Mouse (Mus musculus) heart, embryonic 16.5 days (tissue): ENCODE measurements at regions not wholly inside any gene's neighbourhood (a gene's known extent, or its start where the extent isn't known, plus 50 kb on each side); places are given as distances from the start of the nearest gene placed in this dataset.

Experiments
- ATAC-seq: fragments of 200-750 bp; cut with Nextera tagmentation; replicated peaks from 2 replicates; pipeline ENCODE4 v1.8.0; 2017; ENCODE audit warnings: moderate number of reproducible peaks; ENCODE audit not compliant: insufficient read depth, low FRiP score; ENCODE audit errors: extremely low read depth
- H3K27ac ChIP-seq: fragments of 300-500 bp; sonication (generic); 2 replicates; pipeline ENCODE4 v1.5.1; 2014; ENCODE audit warnings: mild to moderate bottlenecking, low read length, control low read depth, moderate library complexity
- H3K27me3 ChIP-seq: fragments of 300-500 bp; sonication (generic); 2 replicates; pipeline ENCODE4 v1.6.1; 2014; ENCODE audit warnings: low read length, mixed read lengths; ENCODE audit not compliant: control insufficient read depth, insufficient read depth
- H3K36me3 ChIP-seq: fragments of 300-500 bp; sonication (generic); 2 replicates; pipeline ENCODE4 v1.6.1; 2014; ENCODE audit not compliant: control insufficient read depth, insufficient read depth
- H3K4me1 ChIP-seq: fragments of 300-500 bp; sonication (generic); 2 replicates; pipeline ENCODE4 v1.6.1; 2014; ENCODE audit warnings: low read length, mixed read lengths; ENCODE audit not compliant: control insufficient read depth, insufficient read depth
- H3K4me2 ChIP-seq: fragments of 300-500 bp; sonication (generic); 2 replicates; pipeline ENCODE4 v1.6.1; 2014; ENCODE audit warnings: low read depth, mild to moderate bottlenecking, control low read depth, low read length
- H3K4me3 ChIP-seq: fragments of 300-500 bp; sonication (generic); 2 replicates; pipeline ENCODE4 v1.5.1; 2014; ENCODE audit warnings: mild to moderate bottlenecking, control low read depth, low read length
- H3K9ac ChIP-seq: fragments of 300-500 bp; sonication (generic); 2 replicates; pipeline ENCODE4 v1.6.1; 2014; ENCODE audit warnings: low read length, control low read depth
- H3K9me3 ChIP-seq: fragments of 300-500 bp; sonication (generic); replicated peaks from 2 replicates; pipeline ENCODE4 v1.6.1; 2016; ENCODE audit warnings: low read length; ENCODE audit not compliant: control insufficient read depth
- WGBS: fragments of 180-500 bp; shearing (Covaris S2); extraction: QIAGEN DNeasy Blood & Tissue Kit; methylation state at CpG from one replicate; pipeline ENCODE4 v1.1.7; 2014; 5-methylcytosine and 5-hydroxymethylcytosine counted together

GRCm38 (mm10) chr9:91796976-91797375 is 395.8 kb upstream of the Plscr5 start:
- Histone ChIP-seq H3K9me3 (no peaks in the 10 kb centered on the region), H3K27me3 (no peaks in the 10 kb centered on the region), H3K27ac (no peak overlapping the region), H3K4me1 (no peaks in the 10 kb centered on the region), H3K4me2 (no peak overlapping the region), H3K36me3 (no peaks in the 10 kb centered on the region), H3K4me3 (no peak overlapping the region), H3K9ac (no peak overlapping the region)
- WGBS, result 70% methylated on average over 4 of the region's 4 CpGs
- ATAC-seq, result no peak

GRCm38 (mm10) chr9:91752935-91753334 is 387.3 kb upstream of the Zic1 start:
- no peak overlapping the region for H3K9ac ChIP-seq
- no peaks in the 10 kb centered on the region for H3K4me1 ChIP-seq
- H3K27ac ChIP-seq, result no peak overlapping the region
- H3K4me2 ChIP-seq, result no peak overlapping the region
- H3K36me3 ChIP-seq, result no peaks in the 10 kb centered on the region
- WGBS, result 45% methylated on average over 1 of the region's 1 CpGs
- no peak overlapping the region for H3K4me3 ChIP-seq
- no peak for ATAC-seq
- H3K27me3 ChIP-seq, result no peaks in the 10 kb centered on the region
- H3K9me3 ChIP-seq, result no peaks in the 10 kb centered on the region

- H3K9me3 ChIP-seq, result no peaks in the 10 kb centered on the region
- ATAC-seq, result no peak
- 72% methylated on average over 5 of the region's 5 CpGs for WGBS
Observed at GRCm38 (mm10) chr9:91711106-91711505, 345.5 kb upstream of the Zic1 start.

GRCm38 (mm10) chr9:91680859-91681258 is 315.2 kb upstream of the Zic1 start:
- H3K4me2 ChIP-seq, result no peak overlapping the region
- H3K27ac ChIP-seq, result no peak overlapping the region
- no peaks in the 10 kb centered on the region for H3K27me3 ChIP-seq
- H3K9me3 ChIP-seq, result no peaks in the 10 kb centered on the region
- H3K9ac ChIP-seq, result no peak overlapping the region
- H3K4me1 ChIP-seq, result no peaks in the 10 kb centered on the region
- H3K4me3 ChIP-seq, result no peak overlapping the region
- WGBS, result 64% methylated on average over 6 of the region's 6 CpGs
- no peaks in the 10 kb centered on the region for H3K36me3 ChIP-seq
- no peak for ATAC-seq

More at GRCm38 (mm10) chr9:91711106-91711505, 345.5 kb upstream of the Zic1 start:
- Histone ChIP-seq H3K4me3 (no peak overlapping the region), H3K9ac (no peak overlapping the region), H3K27ac (no peak overlapping the region), H3K4me2 (no peak overlapping the region), H3K36me3 (no peaks in the 10 kb centered on the region), H3K27me3 (no peaks in the 10 kb centered on the region), H3K4me1 (no peaks in the 10 kb centered on the region)

GRCm38 (mm10) chr9:91666667-91667066 is 301.1 kb upstream of the Zic1 start:
- Histone ChIP-seq H3K4me3 (no peak overlapping the region), H3K9ac (no peak overlapping the region), H3K27me3 (no peaks in the 10 kb centered on the region), H3K27ac (no peak overlapping the region), H3K4me1 (no peaks in the 10 kb centered on the region), H3K4me2 (no peak overlapping the region), H3K9me3 (no peaks in the 10 kb centered on the region), H3K36me3 (no peaks in the 10 kb centered on the region)
- ATAC-seq, result no peak
- 48% methylated on average over 1 of the region's 1 CpGs for WGBS

- Histone ChIP-seq H3K27me3 (no peaks in the 10 kb centered on the region), H3K4me2 (no peak overlapping the region), H3K4me1 (no peaks in the 10 kb centered on the region), H3K4me3 (no peak overlapping the region), H3K9me3 (no peaks in the 10 kb centered on the region), H3K27ac (no peak overlapping the region), H3K36me3 (no peaks in the 10 kb centered on the region), H3K9ac (no peak overlapping the region)
- WGBS, result 63% methylated on average over 2 of the region's 2 CpGs
- ATAC-seq, result no peak
Observed at GRCm38 (mm10) chr9:91660089-91660488, 294.5 kb upstream of the Zic1 start.

- Histone ChIP-seq H3K9me3 (no peaks in the 10 kb centered on the region), H3K4me1 (no peaks in the 10 kb centered on the region), H3K27me3 (no peaks in the 10 kb centered on the region), H3K9ac (no peak overlapping the region), H3K27ac (no peak overlapping the region), H3K4me2 (no peak overlapping the region), H3K4me3 (no peak overlapping the region), H3K36me3 (no peaks in the 10 kb centered on the region)
- ATAC-seq, result no peak
- 39% methylated on average over 4 of the region's 4 CpGs for WGBS
Observed at GRCm38 (mm10) chr9:91654071-91654470, 288.5 kb upstream of the Zic1 start.

GRCm38 (mm10) chr9:91652384-91653100 is 286.9 kb upstream of the Zic1 start:
- no peak overlapping the region for H3K4me2 ChIP-seq
- H3K9ac ChIP-seq, result no peak overlapping the region
- 74% methylated on average over 8 of the region's 8 CpGs for WGBS
- H3K9me3 ChIP-seq, result no peaks in the 10 kb centered on the region
- H3K4me1 ChIP-seq, result no peaks in the 10 kb centered on the region
- no peaks in the 10 kb centered on the region for H3K27me3 ChIP-seq
- no peak overlapping the region for H3K27ac ChIP-seq
- H3K4me3 ChIP-seq, result no peak overlapping the region
- no peaks in the 10 kb centered on the region for H3K36me3 ChIP-seq
- no peak for ATAC-seq

GRCm38 (mm10) chr9:91610401-91610800 is 244.8 kb upstream of the Zic1 start:
- Histone ChIP-seq H3K9me3 (no peaks in the 10 kb centered on the region), H3K27ac (no peak overlapping the region), H3K9ac (no peak overlapping the region), H3K36me3 (no peaks in the 10 kb centered on the region), H3K27me3 (no peaks in the 10 kb centered on the region), H3K4me2 (no peak overlapping the region), H3K4me1 (no peaks in the 10 kb centered on the region), H3K4me3 (no peak overlapping the region)
- ATAC-seq, result no peak
- WGBS, result 69% methylated on average over 2 of the region's 2 CpGs
